Mouse (Mus musculus) liver, embryonic 14.5 days (tissue): Measurements from ENCODE around the gene Cacna1d. TPM values are rescaled to one million over a fixed set of nuclear protein-coding genes. Genes with fewer than 3 reads are reported as not detected.

Experiments used
- ATAC-seq: fragments of 200-750 bp; cut with Nextera tagmentation; 2 replicates; pipeline ENCODE4 v1.8.0; 2017; ENCODE audit warnings: moderate number of reproducible peaks, mild to moderate bottlenecking, moderate library complexity; ENCODE audit not compliant: insufficient read depth
- DNase-seq, 3 experiments: peaks; one replicate each; pipeline ENCODE4 v3.0.0-alpha.2; 2012 to 2013; ENCODE audit warnings: low read depth in 3 of 3, low spot score in 3 of 3
- H3K27ac ChIP-seq: fragments of 300-500 bp; sonication (generic); 2 replicates; pipeline ENCODE4 v1.5.1; 2014; ENCODE audit warnings: moderate library complexity, mild to moderate bottlenecking, control low read depth, inconsistent platforms
- H3K27me3 ChIP-seq: fragments of 300-500 bp; sonication (generic); 2 replicates; pipeline ENCODE4 v1.6.1; 2014; ENCODE audit warnings: mild to moderate bottlenecking, low read length, moderate library complexity; ENCODE audit not compliant: control insufficient read depth, insufficient read depth
- H3K36me3 ChIP-seq: fragments of 300-500 bp; sonication (generic); replicated peaks from 2 replicates; pipeline ENCODE4 v1.6.1; 2014; ENCODE audit warnings: low read depth; ENCODE audit not compliant: control insufficient read depth, insufficient read depth
- H3K4me1 ChIP-seq, 2 experiments: fragments of 200-500 bp in 1 of 2; fragments of 300-500 bp in 1 of 2; sonication (generic) in 1 of 2; replicated peaks; 2 replicates each; pipeline ENCODE4 v1.6.1; 2012 to 2014; ENCODE audit warnings: antibody characterized with exemption in 1 of 2, inconsistent platforms in 1 of 2, low read length in 1 of 2; ENCODE audit not compliant: control insufficient read depth in 2 of 2, insufficient read depth in 2 of 2
- H3K4me2 ChIP-seq: fragments of 300-500 bp; sonication (generic); 2 replicates; pipeline ENCODE4 v1.6.1; 2014; ENCODE audit warnings: low read depth, mild to moderate bottlenecking, control low read depth, moderate library complexity
- H3K4me3 ChIP-seq, 2 experiments: fragments of 200-500 bp in 1 of 2; fragments of 300-500 bp in 1 of 2; sonication (generic) in 1 of 2; 2 replicates each; pipeline ENCODE4 v1.5.1; 2012 to 2014; ENCODE audit warnings: low read depth in 2 of 2, low read length in 2 of 2, mild to moderate bottlenecking in 2 of 2, control low read depth in 1 of 2, inconsistent platforms in 1 of 2, moderate library complexity in 1 of 2; ENCODE audit not compliant: insufficient read depth in 1 of 2
- H3K9ac ChIP-seq: fragments of 300-500 bp; sonication (generic); replicated peaks from 2 replicates; pipeline ENCODE4 v1.6.1; 2014; ENCODE audit warnings: mild to moderate bottlenecking, control low read depth, moderate library complexity
- H3K9me3 ChIP-seq: fragments of 300-500 bp; sonication (generic); 2 replicates; pipeline ENCODE4 v1.6.1; 2016; ENCODE audit warnings: low read length, mixed read lengths; ENCODE audit not compliant: control insufficient read depth
- CTCF ChIP-seq: IDR thresholded peaks from 2 replicates; pipeline ENCODE4 v1.5.1; 2016; ENCODE audit warnings: antibody characterized with exemption, low read depth, control low read depth
- EP300 ChIP-seq: IDR thresholded peaks from 2 replicates; pipeline ENCODE4 v1.6.1; 2016; ENCODE audit warnings: antibody characterized with exemption, low read depth
- WGBS: fragments of 180-500 bp; shearing (Covaris S2); extraction: QIAGEN DNeasy Blood & Tissue Kit; methylation state at CpG from one replicate; pipeline ENCODE4 v1.1.7; 2014; ENCODE audit not compliant: insufficient replicate concordance; 5-methylcytosine and 5-hydroxymethylcytosine counted together
- polyA plus RNA-seq, 2 experiments: library from polyadenylated mRNA; depleted of rRNA in 1 of 2; stranded (reverse) in 1 of 2; unstranded in 1 of 2; fragments of >200 nt; fragmentation: Nextera tagmentation in 1 of 2; extraction: Ambion mirVana in 1 of 2; gene quantifications; 2 replicates each; pipeline versions ENCODE4 v1.2.1 to v1.2.3; 2012 to 2014

Gene Cacna1d
- polyA plus RNA-seq, 2 experiments, result 0.17 TPM

GRCm38 (mm10) chr14:30251351-30251750, 239.9 kb downstream of the Cacna1d start:
- TF ChIP-seq EP300 (no peak), CTCF (no peak)
- no peak for ATAC-seq
- Histone ChIP-seq H3K4me1 (peaks cover 0 to 4% of the 10 kb centered on the region in 2 experiments; a peak in 1 of 4 replicates), H3K36me3 (no peaks in the 10 kb centered on the region), H3K4me2 (no peak overlapping the region), H3K27me3 (no peaks in the 10 kb centered on the region), H3K9ac (no peak overlapping the region), H3K27ac (no peak overlapping the region), H3K9me3 (no peaks in the 10 kb centered on the region), H3K4me3 (no peak overlapping the region)
- no peak for DNase-seq
- WGBS, result 71% methylated on average over 5 of the region's 5 CpGs

GRCm38 (mm10) chr14:30249591-30249990, 241.7 kb downstream of the Cacna1d start:
- ATAC-seq, result no peak
- no peak overlapping the region for H3K27ac ChIP-seq
- H3K4me3 ChIP-seq, result no peak overlapping the region
- no peak overlapping the region for H3K9ac ChIP-seq
- H3K4me1 ChIP-seq, result peaks cover 0 to 9% of the 10 kb centered on the region in 2 experiments; a peak in 2 of 4 replicates
- H3K4me2 ChIP-seq, result no peak overlapping the region
- WGBS, result 9% methylated on average over 4 of the region's 4 CpGs
- H3K9me3 ChIP-seq, result no peaks in the 10 kb centered on the region
- no peak for DNase-seq
- no peak for TF ChIP-seq CTCF
- TF ChIP-seq EP300, result no peak
- no peaks in the 10 kb centered on the region for H3K27me3 ChIP-seq
- no peaks in the 10 kb centered on the region for H3K36me3 ChIP-seq

GRCm38 (mm10) chr14:30248811-30249210, 242.4 kb downstream of the Cacna1d start:
- ATAC-seq (no peak), DNase-seq (no peak)
- H3K9ac ChIP-seq, result no peak overlapping the region
- no peaks in the 10 kb centered on the region for H3K9me3 ChIP-seq
- no peak overlapping the region for H3K4me3 ChIP-seq
- H3K27ac ChIP-seq, result no peak overlapping the region
- H3K4me1 ChIP-seq, result peaks cover 5 to 17% of the 10 kb centered on the region in 2 experiments
- 52% methylated on average over 4 of the region's 4 CpGs for WGBS
- TF ChIP-seq CTCF (no peak), EP300 (no peak)
- H3K4me2 ChIP-seq, result no peak overlapping the region
- no peaks in the 10 kb centered on the region for H3K36me3 ChIP-seq
- H3K27me3 ChIP-seq, result no peaks in the 10 kb centered on the region

GRCm38 (mm10) chr14:30248121-30248520, 243.1 kb downstream of the Cacna1d start:
- ATAC-seq, result no peak
- Histone ChIP-seq H3K27me3 (no peaks in the 10 kb centered on the region), H3K4me2 (no peak overlapping the region), H3K9me3 (no peaks in the 10 kb centered on the region), H3K9ac (no peak overlapping the region), H3K27ac (no peak overlapping the region), H3K4me1 (peaks cover 12 to 24% of the 10 kb centered on the region in 2 experiments), H3K36me3 (no peaks in the 10 kb centered on the region), H3K4me3 (no peak overlapping the region)
- no peak for DNase-seq
- 21% methylated on average over 8 of the region's 8 CpGs for WGBS
- TF ChIP-seq CTCF (no peak), EP300 (no peak)

GRCm38 (mm10) chr14:30247606-30248005, 243.6 kb downstream of the Cacna1d start:
- Histone ChIP-seq H3K9me3 (no peaks in the 10 kb centered on the region), H3K27me3 (no peaks in the 10 kb centered on the region), H3K36me3 (no peaks in the 10 kb centered on the region), H3K9ac (no peak overlapping the region), H3K4me3 (no peak overlapping the region), H3K4me2 (no peak overlapping the region), H3K4me1 (peaks cover 16 to 29% of the 10 kb centered on the region in 2 experiments), H3K27ac (no peak overlapping the region)
- DNase-seq (no peak), ATAC-seq (no peak)
- 62% methylated on average over 4 of the region's 4 CpGs for WGBS
- TF ChIP-seq CTCF (no peak), EP300 (no peak)
